Mouse (Mus musculus) CD8-positive naive resting alpha-beta T cell, adult 2 months (primary cell): Measurements from ENCODE around the gene Rgl2.

ENCODE experiments used
- DNase-seq, 2 experiments: peaks; one replicate each; pipeline ENCODE4 v3.0.0; 2022; ENCODE audit warnings: low read depth in 2 of 2, low spot score in 2 of 2

Gene Rgl2

DNA sequence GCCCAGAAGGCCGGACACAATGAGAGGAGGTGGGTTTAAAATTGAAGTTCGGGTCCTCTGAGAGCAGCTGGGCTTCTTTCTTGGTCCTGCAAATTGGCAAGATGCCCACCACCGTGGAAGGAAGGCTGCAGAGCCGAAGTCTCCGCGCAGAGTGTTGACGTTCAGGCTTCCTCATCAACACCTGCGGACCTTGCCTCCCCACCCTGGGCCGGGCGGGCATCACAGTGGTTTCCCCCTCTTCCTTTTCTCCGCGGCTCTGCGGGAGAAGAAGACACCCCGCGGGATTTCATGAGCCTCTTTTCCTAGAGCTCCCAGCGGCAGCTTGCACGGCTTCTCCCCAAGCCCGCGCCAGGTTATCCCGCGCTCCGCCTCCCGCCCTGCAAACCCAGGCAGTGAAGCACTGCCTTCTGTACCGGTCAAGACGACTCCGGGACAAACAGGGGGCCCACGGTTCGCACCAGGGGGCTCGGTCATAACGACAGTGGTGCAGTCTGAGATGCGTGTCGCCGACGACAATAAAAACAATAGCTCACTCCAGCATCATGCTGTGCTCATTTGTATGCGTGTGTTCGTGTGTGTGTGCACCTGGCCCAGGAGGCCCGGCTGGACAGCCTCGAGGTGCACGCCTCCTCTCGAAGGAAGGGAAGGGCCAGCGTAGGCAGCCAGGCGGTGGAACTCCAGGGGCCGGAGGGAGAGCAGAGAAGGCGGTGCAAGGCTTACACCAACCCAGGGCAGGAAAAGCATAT lies 20.8 kb upstream of the Rgl2 start:
- no peak for DNase-seq

DNA sequence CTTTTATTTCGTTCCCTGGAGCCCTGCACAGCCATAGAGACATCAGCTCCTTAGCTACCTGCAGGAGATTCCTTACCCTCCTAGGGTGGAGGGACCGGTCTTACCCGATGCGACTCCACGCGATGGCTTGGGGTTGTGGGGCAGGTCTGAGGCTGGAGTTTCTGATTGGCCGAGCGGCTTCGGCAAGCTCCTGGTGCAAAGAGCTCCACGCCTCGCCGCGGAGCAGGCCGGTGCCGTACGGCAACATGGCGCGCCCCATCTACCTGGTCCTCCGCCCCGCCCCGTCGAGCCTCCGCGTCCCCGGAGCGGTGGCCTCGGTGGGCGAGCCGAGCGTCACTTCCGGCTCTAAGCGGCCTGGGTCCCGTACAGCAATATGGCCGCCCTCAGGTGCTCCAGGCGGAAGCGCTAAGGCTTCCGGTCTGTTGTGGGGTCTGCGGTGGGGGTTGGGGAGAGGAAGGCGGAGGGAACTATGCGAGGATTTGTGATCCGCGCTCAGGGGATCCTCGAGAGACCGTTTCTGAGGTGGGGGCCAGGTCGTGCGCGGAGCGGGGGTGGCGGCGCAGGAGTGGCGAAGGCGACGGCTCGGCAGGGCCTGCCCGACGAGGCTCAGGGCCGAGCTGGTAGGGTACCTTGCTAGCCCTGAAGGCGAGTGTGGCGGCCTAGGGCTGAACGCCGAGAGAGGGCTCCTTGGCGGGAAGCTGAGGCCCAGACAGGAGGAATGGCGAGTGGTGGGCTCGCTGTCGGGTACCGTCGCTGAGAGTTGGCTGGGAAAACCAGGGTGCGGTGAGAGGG lies 20.1 kb upstream of the Rgl2 start, which contains the start of gene Daxx:
Daxx (plus strand) TSS at position 338 of the 792 bp plus-strand sequence.
- peak; percentile 97 for DNase-seq

DNA sequence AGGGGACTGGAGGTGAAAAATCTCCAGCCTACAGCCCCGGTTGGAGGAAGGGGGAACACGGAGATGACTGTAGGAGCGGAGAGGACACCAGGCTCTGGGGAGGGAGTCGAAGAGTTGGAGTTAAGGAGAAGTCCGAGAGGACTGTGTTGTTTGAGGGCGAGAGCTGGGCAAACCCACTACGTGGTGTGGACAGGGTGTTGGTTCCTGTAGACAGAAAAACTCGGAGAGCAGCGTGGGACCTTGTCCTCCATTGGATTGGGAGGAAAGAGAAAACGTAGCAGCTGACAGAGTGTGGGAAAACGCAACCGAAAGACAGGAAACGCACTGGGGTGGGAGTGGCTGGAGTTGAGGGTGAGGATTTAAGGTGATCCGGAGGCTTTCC lies 19.5 kb upstream of the Rgl2 start:
- peak in 1 of 2 experiments; percentile 30 for DNase-seq

DNA sequence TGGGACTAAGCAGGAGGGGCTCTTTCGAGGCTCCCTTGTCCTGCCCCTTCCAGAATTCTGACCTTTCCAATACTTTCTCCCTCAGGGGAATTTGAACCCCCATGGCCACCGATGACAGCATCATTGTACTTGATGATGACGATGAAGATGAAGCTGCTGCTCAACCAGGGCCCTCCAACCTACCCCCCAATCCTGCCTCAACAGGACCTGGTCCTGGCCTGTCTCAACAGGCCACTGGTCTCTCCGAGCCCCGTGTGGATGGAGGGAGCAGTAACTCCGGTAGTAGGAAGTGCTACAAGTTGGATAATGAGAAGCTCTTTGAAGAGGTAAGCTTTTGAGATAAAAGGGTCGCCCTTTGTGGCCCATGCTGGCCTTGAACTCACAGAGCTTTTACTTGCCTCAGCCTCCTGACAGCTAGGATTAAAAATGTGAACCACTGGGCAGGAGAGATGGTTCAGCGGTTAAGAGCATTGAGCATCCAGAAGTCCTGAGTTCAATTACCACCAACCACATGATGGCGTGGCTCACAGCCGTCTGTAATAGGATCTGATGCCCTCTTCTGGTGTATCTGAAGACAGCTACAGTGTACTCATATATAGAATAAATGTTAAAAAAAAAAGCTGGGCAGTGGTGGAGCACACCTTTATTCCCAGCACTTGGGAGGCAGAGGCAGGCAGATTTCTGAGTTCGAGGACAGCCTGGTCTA lies 18.8 kb upstream of the Rgl2 start:
- no peak for DNase-seq

DNA sequence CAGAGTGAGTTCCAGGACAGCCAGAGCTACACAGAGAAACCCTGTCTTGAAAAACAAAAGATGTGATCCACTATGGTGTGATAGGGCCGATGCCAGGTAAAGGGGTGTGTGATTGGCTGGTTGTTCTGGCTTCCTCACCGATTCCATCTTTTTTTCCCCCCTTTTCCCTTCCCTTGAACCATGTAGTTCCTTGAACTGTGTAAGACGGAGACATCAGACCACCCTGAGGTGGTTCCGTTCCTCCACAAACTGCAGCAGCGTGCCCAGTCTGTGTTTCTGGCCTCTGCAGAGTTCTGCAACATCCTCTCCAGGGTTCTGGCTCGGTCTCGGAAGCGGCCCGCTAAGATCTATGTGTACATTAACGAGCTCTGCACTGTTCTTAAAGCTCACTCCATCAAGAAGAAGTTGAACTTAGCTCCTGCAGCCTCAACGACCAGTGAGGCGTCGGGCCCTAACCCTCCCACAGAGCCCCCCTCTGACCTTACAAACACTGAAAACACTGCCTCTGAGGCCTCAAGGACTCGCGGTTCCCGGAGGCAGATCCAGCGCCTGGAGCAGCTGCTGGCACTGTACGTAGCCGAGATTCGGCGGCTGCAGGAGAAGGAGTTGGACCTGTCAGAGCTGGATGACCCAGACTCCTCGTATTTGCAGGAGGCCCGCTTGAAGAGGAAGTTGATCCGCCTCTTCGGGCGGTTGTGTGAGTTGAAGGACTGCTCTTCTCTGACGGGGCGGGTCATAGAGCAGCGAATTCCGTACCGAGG lies 18.1 kb upstream of the Rgl2 start:
- DNase-seq: no peak

DNA sequence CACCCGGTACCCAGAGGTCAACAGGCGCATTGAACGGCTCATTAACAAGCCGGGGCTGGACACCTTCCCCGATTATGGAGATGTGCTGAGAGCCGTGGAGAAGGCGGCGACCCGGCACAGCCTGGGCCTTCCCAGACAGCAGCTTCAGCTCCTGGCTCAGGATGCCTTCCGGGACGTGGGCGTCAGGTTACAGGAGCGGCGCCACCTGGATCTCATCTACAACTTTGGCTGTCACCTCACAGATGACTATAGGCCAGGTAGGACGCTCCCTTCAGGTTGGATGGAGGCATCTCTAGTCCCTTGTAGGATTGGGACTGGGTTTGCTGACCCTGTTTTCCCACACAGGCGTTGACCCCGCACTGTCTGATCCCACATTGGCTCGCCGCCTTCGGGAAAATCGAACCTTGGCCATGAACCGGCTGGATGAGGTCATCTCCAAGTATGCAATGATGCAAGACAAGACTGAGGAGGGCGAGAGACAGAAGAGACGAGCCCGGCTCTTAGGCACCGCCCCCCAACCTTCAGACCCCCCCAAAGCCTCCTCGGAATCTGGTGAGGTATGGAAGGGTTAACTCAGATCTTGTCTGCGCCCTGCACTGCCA lies 17.4 kb upstream of the Rgl2 start:
- DNase-seq: no peak

DNA sequence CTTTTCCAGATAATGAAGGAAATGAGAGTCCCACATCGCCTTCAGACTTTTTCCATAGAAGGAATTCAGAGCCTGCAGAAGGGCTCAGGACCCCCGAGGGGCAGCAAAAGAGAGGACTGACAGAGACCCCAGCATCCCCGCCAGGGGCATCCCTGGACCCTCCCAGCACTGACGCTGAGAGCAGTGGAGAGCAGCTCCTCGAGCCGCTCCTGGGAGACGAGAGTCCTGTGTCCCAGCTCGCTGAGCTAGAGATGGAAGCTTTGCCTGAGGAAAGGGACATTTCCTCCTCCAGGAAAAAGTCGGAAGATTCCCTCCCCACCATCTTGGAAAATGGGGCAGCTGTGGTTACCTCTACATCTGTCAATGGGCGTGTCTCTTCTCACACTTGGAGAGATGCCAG lies 16.1 kb upstream of the Rgl2 start:
- no peak for DNase-seq

DNA sequence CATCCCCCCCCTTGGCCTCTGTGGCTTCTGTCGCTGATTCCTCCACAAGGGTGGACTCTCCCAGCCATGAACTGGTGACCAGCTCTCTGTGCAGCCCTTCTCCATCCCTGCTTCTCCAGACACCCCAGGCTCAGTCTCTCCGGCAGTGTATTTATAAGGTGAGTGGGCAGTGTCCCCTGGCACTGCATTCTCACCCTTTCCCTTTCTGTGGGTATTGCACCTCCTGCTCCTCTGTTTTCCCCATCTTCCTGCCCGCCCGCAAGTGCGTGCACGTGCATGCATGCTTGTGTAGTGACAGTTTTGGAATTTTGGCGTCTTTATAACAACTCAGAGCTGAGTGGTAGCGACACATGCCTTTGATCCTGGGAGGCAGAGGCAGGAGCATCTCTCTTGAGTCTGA lies 15.4 kb upstream of the Rgl2 start:
- no peak for DNase-seq

DNA sequence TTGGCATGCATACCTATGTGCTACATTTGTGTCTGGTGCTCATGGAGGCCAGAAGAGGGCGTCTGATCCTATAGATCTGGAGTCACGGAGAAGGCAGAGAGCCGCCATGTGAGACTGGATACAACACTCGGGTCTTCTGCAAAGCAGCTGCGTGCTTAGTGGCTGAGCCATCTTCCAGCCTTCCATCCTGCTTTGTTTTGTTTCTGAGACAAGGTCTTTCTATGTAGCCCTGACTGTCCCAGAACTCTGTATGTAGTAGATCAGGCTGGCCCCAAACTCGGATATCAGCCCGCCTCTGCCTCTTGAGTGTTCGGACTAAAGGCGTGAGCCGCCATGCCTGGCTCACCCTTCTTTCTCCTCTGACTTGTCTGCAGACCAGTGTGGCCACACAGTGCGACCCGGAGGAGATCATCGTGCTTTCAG lies 14.4 kb upstream of the Rgl2 start:
- no peak for DNase-seq

DNA sequence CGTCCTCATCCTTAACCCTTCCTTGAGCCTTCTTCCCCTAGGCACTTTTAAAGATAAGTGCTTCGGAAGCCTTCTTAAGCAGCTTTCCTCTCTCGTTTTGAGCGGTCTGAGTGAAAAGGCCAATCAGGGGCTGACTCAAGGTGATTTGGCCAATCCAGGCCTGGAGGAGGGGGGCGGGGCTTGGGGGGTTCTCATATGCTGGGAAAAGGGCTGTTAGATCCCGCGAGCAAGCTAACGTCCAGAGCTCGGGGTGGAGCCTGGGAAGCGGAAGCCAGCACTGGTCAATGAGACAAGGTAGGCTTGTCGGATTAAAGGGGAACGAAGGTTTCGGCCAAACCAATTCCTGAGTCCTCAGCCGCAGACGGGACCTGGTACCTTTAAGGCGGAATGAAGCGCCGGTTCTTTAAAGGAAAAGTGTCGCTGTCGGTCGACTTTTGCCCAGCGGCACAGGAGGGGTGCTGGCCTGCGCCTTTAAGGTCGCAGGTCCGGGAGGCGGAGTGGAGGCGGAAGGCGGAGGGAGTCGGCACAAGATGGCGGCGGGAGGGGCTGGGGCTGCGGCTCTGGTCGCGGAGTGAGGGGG lies 13.6 kb upstream of the Rgl2 start, which contains the start of the genes Tapbp and Zbtb22:
Tapbp (plus strand) TSS at position 229 of the 580 bp plus-strand sequence.
Zbtb22 (plus strand) TSS at position 234 of the 580 bp plus-strand sequence.
- peak; percentile 84 to 93 for DNase-seq

DNA sequence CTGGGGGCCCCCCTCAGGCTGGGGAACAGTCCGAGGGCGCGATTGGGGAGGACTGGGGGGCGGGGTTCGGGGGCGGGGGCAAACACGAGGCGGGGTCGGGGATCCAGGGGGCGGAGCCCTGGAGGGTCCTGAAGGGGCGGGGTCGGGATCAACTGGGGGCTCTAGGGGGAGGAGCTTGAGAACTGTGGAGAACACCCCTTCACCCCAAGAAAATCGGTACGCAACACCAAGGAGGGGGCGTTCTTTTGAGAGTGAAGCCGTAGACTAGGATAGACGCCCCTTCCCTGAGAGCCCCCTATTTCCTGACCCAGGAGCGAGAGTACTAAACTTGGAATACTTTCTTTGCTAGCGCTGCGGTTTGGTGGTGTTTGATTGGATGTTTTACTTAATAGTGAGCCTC lies 13.0 kb upstream of the Rgl2 start:
- DNase-seq: no peak

DNA sequence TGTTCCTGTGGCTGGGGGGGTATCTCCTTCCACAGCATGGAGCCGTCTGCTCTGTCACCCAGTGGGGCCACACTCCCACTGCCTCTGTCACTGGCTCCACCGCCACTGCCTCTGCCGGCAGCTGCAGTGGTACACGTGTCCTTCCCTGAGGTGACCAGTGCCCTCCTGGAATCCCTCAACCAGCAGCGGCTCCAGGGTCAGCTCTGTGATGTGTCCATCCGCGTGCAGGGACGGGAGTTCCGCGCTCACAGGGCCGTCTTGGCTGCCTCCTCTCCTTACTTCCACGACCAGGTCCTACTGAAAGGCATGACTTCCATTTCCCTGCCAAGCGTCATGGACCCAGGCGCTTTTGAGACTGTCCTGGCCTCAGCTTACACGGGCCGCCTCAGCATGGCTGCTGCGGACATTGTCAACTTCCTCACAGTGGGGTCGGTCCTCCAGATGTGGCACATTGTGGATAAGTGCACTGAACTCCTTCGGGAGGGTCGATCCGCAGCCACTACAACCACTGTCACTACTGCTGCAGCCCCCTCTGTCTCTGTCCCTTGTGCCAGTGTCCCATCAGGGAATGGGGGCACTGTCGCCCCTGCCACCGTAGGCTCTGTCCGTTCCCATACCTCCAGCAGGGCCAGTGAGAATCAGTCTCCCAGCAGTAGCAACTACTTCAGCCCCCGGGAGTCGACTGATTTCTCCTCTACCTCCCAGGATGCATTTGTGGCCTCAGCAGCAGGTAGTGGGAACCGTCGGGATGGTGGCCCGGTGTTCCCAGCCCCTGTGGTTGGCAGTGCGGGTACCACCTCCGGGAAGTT lies 12.3 kb upstream of the Rgl2 start:
- DNase-seq: no peak

DNA sequence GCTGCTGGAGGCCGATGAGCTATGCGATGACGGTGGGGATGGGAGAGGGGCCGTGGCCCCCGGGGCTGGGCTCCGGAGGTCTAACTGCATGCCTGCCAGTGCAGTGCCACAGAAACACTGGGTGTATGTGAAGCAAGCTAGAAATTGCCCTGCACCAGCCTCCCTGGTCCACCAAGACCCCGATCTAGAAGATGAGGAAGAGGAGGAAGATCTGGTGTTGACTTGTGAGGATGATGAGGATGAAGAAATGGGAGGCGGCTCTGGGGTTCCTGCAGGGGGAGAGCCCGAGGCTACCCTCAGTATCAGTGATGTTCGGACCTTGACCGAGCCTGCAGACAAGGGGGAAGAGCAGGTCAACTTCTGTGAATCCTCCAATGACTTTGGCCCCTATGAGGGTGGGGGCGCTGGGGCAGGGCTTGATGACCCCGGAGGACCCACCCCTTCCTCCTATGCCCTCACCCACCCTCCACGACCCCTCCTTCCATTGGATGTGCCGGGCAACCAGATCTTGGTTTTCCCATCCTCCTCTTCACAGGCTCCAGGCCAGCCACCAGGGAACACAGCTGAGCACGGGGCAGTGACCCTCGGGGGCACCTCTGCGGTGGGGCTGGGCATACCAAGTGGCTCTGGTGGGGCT lies 11.6 kb upstream of the Rgl2 start:
- DNase-seq: no peak

DNA sequence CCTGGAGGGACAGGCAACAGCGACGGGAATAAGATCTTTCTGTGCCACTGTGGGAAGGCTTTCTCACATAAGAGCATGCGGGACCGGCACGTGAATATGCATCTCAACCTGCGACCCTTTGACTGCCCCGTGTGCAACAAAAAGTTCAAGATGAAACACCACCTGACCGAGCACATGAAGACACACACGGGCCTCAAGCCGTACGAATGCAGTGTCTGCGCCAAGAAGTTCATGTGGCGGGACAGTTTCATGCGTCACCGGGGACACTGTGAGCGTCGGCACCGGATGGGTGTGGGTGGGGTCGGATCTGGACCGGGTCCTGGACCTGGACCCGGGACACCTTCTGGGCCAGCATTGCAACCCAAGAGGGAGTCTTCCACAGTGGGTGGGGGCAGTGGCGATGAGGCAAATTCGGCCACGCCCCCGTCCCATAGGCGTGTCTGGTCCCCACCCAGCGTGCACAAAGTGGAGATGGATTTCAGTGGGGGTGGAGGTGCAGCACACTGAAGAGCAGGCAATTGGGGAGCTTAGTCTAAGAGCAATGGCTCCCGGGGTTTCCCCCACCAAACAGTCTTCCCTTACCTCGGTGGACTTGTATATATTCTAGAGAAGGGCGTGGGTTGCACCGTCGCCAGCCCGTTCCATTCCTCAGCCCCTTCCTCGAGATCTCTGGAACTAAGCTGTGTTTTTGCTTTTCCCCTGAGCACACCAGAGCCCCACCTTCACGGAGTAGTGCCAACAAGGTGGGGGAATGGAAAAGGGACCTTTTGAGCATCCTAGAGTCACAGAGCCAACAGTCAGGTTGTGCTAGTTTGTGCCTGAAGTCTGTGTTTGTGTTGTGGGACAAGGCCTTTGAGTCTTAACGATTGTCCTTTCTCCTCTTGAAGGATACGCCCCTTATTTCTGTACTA lies 10.8 kb upstream of the Rgl2 start:
- no peak for DNase-seq

DNA sequence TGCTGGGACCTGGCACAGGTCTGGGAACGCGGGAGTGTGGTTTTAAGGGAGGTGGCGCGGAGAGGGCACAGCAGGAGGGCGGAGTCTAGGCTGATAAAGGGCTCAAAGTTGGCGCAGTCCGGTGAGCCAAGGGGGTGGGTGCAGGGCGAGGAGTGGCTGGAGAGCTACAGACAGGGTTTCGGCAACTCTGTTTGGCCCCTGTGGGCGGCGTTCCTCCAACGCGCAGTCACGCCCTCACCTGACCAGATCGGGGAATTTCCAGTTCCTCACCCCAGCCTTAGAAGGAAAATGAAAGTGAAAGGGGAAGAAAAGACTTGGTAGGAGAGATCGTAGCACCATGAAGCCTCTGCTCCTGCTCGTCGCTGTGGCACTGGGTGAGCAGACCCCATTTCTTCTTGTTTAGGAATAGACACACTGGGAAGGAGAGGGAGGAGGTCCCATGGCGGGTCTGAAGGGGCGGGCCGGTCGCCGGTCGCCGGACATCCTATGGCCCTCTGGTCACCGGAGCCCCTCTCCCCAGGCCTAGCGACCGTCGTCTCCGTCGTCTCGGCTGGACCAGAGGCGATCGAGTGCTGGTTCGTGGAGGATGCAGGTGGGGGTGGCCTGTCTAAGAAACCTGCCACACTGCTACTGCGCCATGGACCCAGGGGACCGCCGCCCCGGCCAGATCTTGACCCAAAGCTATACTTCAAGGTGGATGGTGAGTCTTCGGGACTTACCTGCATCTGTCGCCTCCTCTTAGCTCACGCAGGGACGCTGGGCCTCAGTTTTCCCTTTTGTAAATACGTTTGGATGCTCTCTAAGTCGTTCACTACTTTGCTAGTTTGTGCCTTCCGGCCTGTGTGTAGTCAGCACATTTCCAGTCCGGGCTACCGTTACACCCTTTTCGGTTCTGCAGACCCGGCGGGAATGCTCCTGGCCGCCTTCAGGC lies 9.7 kb upstream of the Rgl2 start:
- peak; percentile 69 to 77 for DNase-seq

DNA sequence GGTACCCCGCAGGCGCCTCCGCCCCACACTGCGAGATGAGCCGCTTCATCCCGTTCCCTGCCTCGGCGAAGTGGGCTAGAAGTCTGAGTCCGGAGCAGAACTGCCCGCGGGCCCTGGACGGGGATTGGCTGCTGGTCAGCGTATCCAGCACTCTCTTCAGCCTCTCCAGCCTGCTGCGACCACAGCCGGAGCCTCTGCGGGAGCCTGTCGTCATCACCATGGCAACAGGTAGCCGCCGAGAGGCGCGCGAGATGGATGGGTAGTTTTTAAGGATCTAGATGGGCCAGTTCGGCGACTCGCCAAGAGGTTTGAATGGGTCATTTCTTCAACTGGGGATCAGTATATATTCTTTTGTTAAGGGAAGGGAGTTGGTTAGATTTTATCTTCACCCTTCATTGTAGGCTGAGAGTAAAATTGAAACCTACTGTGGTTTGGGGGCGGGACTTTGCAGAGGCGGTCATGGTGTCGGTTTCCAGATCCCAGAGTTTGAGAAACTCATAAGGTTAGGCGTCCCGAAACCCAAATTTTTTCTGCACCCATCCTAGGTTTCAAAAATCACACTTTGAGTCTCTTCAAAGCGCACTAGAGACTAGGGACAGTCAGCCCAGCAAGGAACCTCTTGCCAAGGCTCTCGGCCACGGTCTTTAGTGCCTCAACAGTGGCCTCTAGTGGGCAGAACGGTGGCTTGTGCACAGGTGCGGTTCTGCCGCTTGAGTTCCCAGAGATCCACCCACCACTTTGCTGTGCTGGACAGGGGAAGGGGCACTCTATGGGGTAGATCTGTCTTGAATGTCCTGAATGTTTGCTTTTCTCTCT lies 8.9 kb upstream of the Rgl2 start:
- DNase-seq: peak; percentile 77 to 87
